Mouse (Mus musculus): Measurements from ENCODE around the gene Pcca. TPM values are rescaled to one million over a fixed set of nuclear protein-coding genes. Genes with fewer than 3 reads are reported as not detected.

Pcca gene
- polyA plus RNA-seq, 2 experiments from 2014 or later = 18.7 to 20.9 TPM

DNA sequence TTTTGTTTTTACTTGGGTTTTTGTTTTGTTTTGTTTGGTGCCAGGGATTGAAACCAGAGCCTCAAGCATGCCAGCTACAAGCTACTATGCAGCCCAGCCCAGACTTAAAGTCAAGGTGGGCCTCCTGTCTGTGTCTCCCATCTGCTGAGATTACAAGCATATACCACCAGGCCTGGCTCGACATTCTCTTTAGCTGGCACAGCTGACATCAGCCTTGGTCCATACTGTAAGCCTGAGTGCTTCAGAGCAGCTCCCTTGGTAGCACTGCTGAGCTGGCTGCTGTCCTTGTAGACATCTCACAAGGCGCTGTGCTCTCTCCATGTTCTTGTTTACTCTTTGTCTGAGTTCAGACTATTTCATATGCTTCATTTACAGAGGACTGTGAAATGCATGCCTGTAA, 302.9 kb downstream of the Pcca start:
- ATAC-seq = no peak

DNA sequence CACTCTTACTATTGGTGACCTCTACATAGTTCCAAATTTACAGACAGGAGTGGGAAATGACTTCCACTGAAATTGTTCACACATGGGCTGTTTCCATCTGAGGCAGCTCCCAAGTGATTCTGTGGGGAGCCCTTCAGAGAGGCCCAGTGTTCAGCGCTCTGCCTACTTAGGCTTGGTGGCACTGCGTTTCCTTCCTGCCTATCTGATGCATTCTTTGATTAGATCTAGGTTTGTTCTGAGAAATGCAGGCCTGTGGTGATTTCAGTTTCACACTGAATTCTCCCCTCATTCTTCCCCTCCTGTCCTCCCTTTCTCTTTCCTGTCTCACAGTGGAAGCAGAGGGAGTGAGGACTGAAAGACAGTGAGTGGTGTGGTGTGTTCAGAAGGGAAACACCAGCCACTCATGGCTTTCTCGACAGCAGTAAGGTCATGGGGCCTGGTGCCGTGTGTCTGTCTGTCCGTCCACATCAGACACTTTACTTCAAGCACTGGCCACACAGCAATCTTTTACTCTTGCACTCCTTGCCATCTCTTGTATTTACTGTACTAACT, 318.5 kb downstream of the Pcca start:
- ATAC-seq = peak; percentile 84

DNA sequence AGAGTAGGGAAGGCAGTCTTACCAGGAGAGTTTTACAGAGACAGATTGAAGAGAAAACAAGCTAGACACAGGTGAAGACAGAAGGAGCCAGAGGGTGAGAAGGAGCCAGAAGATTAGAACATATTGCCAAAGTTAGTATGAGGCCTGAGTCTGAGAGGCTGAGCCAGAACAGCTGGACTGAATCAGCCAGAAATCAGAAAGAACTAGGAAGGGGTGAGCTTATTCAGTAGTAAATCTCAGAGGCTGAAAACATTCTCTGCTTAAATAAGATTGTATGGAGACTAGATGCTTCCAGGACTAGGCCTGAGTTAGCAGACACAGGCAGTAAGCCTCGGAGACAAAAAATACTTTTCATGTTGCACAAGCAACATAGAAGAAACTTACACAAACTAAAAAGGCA, 325.7 kb downstream of the Pcca start:
- no peak for ATAC-seq

DNA sequence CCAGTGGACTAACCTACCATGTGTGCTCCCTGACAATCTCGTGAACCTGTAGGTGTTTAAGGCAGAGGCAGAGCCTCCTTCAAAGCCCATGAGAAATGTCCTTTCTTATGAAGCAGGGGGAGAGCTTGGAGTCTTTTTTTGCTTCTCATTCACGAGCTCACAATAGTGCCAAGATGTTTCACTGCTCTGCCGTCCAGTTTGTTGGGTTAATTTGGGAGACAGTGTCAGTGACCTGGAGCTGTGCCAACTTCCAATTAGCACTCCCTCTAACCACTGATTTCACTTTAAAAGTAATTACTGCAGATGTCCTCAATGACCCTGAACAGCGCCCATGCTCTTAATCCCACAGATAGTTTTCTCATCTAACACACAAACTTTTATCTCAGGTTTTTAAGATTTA, 328.5 kb downstream of the Pcca start:
- no peak for ATAC-seq

DNA sequence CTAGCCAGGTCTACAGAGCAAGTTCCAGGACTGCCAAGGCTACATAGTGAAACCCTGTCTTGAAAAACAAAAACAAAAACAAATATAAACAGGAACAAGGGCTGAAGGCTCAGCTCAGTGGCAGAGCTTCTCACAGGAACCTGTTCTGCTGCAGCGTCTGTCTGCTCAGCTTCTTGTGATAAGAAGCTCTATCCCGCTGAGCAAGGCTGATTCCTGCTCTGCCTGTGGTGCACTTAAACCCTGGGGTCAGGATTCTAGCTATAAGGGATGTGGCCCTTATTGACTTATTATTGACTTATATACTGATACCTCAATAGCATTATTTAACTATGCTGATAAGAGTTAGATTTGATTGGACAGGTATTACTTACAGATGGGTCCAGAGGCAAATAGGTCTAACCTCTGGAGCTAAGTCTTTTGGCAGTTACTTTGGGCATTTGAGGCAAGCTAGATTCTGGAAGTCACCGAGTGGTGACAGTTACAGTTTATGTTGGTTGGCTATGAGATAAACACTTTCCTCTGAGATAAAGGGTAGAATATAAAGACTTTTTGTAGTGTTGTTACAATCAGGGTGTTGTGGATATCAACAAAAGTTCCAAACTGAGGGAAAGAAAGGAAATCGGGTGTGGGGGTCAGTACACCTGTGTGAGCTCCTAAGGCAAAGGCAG, 331.5 kb downstream of the Pcca start:
- ATAC-seq = no peak

DNA sequence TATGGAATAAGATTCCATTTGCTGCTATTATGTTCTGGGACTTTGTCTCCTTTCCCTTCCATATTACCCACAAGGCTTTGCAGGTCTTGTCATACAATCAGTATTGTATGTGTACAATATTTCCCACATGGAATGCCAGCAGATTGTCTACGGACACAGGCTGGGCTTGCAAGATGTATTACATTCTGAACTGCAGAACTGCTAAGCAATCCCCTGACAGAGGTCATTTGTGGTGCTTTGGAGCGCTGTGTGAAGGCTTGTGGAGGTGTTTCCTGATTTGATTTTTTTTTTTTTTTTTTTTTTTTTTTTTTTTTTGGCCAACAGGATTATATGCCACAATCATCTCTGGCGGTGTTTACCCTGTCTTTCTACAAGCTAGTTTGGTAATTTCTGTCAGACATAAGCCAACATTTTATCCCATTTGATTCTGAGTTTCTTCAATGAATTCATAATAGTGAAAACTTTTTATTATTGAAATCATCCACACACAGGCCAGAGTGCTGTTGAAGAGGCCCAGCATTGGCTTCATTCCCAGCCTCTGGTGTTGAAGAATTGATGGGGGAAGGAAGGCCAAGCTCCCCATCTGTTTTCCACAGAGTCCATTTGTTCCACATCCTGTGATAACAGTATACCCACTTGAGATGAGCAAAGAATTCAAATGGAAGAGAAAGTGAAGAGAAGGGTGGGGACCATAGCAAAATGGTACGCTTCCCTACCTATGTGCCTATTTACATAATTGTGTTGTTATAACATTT, 333.6 kb downstream of the Pcca start:
- ATAC-seq = no peak

DNA sequence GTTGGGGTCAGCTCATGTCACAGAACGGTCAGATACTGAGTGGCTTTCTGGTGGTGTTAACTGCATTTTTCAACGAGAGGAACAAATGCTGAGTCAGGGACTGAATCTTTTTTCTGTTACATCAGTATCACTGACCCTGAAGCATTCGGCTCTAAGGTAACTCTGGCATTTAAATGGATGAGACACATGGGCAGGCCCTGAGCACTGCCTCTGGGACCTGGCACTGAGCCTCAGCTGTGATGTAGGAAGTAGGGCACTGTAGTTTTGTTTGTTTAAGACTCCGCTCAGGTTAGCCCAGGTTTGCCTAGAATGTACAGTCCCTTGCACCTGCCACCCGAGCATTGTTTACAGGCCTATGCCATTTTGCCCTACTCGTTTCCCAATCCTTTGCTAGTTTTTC, 335.7 kb downstream of the Pcca start:
- ATAC-seq = no peak

DNA sequence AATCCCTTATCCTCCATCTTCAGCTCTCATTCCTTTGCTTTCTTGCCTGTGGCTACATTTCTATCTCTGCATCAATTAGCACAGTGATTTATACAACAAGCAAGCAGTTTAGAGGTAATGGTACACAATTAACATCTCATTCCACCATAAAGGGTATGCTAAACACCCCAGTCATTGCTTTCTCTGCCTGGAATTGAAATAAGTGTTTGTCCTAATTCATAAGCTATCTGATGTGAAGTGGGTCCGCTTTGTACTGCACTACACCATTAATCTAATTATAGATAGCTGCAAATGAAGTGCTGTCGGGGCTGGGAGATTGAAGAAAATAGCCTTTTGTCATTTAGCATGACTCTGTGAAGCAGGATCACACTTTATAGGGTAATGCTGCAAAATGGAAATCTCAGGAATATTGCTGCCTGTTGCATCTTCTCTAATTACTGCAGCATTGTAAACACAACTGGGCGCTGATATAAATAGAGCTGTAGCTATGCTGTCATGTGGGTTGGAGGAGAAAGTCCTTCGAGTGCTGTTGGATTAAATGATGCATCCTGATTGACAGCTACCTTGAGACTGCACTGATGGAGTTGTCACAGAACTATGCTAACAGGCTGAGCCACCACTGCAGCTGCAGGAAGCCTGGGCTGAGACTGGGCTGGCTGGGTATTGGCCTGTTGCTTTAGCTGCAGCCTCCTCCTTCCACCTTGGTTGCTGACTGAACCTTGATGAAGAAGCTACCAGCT, 337.9 kb downstream of the Pcca start:
- ATAC-seq = no peak

DNA sequence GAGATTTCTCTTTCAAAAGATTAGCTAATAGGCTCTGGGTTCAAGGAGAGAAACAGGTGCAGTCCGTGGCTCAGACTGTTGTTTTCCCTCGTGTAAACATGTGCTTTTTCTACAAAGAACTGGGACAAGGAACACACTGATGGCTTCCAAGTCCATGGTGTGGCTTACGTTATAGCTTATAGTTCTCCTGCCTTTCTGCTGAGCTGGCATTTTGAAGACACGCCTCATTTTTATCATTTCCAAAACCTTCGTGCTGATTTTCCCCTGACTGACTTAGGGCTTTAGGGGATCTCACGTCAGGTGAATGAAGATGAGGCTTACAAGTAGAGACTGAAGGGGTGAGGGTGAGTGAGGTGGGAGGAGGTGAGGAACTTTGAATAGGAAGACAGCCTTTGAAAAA, 338.5 kb downstream of the Pcca start:
- no peak for ATAC-seq

DNA sequence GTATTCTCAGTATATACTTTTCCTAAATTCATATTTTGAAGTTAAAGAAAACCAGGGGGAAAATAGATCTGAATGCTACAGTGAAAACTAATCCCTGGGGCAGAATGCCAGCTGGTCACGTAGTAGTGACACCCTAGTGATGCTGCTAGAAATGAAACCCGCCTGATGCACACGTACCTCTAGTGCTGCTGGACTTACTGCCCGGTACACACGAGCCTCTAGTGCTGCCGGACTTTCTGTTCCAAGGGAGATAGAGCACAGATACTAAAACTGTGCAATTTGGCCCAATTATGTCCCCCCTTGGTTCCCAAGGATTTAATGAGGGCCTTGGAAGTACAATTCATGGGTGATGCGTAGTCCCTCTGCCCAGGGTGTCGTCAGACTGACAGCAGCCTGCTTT, 340.9 kb downstream of the Pcca start:
- ATAC-seq = no peak

DNA sequence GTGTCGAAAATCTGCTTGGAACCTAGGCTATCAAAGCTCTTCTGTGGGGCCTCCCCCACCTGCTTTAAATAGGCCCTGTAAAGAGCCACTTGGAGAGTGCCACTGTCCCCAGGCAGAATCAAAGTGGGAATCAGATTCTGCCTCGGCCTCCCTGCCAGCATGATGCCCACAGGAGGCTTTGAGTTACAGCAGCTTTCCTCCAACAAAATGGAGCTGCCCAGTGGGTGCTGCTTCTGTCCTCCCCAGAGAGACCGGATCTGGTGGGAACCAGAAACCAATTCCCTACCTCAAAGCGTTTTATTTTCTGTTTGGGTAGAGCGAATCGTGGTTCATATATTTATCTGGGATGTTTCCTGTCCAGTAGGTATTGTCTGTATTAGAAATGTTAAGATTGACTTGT, 341.5 kb downstream of the Pcca start:
- ATAC-seq = no peak

DNA sequence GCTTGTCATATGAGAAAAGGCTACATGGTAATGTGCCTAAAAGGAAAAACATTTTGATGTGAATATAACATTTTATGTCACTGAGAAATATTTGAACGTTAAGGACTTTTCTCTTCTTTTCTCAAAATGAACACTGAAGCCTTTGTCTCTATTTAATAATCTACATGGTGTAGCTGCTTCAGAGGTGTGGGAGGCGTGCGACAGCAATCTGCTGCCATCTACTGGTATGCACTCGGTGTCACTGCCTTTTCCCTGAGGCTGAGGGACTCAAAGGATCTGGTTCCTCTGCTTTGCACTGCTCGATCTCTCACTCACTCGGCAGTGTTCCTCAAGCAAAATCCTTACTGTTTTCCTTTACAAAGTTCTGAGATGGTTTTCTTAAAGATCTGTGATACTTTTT, 342.0 kb downstream of the Pcca start:
- peak; percentile 97 for ATAC-seq

DNA sequence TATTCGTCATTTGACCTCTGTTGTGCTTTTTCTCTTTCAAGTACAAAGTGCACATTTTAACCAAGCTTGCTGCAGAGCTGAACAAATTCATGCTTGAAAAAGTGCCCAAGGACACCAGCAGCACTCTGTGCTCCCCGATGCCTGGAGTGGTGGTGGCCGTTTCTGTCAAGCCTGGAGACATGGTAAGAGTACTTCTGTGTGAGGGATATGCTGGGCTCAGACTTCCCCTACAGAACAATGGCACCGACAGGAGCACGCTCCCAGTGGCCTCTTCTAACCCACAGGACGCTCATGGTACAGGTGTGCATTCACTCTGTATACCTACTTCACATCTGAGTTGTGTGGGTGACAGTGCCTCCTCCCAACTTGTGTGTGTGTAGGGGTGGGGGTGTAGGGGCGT, 342.6 kb downstream of the Pcca start:
- ATAC-seq = no peak

DNA sequence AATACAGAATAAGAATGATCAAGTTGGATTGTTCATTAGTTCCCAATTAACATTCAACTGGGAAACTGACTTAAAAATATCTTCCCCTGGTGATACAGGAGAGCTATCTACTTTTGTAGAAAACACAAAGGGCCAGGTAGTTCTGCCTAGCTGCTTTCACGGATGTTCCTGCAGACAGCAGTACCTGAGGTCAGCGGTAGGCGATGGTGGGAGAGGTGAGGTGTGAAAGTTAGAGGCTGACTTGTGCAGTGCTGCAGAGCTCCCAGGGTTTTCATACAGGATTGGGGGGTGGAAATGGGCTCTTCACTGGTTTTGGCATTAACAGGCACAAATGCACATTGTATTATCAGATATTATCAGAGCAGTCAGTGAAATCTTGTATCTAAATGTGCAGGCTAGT, 343.7 kb downstream of the Pcca start:
- ATAC-seq = no peak

DNA sequence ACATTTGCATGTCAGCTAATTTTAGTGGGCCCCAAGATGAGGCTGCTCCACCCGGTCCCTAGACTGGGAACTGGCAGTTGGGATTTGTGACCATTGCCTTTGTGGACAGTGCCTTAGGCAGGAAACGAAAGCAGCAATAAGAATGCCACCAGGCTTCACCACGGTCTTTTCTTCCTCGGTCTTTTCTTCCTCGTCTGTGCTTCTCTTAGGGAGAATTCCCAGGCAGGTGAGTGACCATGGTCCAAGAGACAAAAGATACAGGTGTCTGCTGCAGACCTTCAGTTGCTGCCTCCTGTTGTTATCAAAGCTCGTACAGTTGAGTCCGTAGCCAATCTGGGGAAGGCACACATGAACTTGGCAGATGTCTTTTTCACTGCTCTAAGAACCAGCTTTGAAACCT, 346.2 kb downstream of the Pcca start:
- no peak for ATAC-seq

DNA sequence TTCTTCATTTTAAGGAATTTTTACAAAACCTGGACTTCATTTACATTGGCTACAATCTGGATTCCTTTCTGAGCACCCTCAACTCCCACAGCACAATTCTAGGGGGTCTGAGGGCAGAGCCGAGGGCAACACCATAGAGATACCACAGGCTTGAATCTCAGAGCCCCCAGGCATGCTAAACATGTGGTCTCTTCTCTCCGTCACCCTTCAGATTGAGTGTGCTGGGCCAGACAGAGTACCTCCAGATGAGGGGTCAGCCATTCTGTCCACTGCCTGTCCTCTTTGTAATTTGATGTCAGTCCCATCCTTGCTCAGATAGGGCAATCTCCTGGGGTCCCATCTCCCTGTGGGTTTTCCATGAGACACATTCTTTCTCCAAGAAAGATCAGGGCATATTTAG, 347.6 kb downstream of the Pcca start:
- no peak for ATAC-seq

DNA sequence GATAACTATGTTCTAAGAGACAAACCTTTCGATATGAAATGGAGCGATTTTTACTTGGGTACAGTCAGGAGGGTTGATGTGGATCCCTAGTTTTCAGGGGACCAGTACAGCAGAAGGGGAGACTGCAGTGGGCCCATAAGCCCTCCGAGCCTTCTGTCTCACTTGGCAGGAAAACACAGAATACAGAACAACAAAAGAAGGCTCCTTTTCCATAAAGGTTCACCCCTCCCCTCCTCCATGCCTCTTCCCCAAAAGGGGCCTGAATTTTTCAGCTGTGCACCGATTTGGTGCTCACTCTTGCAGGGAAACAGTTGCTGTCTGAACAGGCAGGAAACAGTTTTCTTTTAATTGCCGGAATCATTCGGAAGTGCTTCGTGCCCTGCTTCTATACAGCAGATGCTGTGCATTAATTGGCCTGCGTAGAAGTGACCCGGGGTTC, 348.1 kb downstream of the Pcca start:
- ATAC-seq = no peak

DNA sequence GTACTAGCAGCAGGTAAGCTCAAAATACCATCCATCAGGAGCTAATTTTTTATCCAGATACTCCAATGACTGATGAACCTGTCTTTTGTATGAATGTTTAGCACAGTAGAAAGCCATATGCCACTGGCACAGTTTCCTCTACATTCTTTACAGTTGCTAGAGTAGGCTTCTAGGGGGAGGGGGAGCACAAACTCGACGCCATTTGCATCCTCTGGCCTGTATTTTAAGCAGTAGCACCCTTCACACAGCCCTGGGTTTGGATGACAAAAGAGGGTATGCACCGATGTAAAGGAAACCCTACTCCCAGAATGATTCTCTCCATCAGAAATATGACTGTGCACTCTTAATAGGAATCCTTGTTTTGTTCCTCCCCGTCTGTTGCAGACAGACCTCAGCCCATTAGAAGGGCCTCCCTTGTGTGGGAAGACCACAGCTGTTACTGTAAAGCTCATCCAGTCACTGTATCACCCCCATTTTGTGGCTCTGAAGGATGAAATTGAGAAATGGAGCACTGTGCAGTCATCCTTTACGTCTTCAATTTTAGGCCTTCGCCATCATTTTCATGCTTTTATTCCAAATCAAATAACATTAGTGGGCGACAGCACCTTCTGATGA, 348.8 kb downstream of the Pcca start:
- no peak for ATAC-seq

DNA sequence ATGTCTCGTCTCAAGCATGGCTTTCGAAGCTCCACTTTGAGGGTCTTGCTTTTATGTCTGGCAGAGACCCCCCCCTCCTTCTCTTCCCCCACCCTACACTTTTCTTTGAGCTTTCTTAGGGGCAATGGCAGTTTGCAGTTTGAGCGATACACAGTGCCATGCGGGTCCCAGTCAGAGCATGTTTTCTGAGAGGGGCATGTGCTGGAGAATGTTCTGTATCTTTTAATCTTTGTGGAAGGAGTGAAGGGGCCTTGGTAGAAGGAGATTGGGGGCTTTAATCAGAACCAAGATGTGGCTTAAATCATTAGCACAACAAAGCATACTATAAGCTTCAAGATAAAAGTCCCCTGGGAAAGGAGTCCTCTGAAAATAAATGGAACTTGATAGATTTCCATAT, 349.3 kb downstream of the Pcca start:
- no peak for ATAC-seq

DNA sequence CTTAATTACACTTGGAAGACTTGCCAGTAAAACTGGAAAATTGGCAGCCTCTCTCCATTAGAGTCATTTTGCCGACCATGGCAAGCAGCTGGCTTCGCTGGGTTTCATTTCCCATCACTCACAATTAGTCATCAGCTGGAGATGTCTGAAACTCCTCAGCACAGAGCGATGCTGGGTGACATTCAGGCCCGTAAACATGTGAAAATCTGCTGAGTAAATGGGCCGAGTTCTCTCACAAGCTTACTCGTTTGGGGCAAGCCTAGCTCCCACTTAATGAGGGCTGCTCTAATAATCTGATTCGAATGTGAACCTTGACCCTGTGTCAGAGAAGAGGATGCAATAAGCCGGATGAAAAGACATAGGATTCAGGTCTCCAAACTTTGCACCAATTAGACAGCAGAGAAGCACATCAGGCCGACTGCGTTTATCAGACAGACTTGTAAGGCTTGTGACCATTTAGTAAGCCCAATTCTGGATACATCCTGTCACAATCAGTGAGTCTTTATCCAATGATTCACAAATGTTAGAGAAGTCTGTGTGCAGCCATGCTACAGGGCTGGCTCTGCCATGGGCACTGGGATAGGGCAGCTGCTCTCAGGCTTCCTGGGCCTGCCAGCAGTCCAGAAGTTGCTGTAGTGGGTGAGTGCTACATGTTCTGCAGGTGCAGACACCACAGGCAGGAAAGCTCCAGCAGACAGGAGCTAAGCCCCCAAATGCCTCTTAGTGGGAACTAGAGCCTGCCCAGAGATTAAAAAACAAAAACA, 349.9 kb downstream of the Pcca start:
- no peak for ATAC-seq

DNA sequence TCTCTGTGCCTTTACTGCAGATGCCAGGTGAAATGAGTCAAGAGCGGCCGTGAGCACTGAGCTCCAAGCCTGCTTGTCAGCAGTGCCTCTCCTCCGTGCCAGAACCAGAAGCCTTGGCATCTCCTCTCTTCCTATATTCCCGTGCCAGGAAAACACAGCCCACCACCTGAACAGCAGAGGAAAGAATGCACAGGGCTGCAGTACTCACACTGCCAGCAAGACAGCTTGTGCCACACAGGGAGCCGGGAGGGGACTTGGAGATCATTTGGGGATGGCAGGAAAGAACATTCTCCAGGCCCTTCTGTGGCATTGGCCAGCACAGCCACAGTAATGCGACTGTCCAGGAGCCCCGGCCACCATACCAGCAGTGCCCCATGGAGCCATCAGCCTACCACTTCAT, 351.8 kb downstream of the Pcca start:
- no peak for ATAC-seq

DNA sequence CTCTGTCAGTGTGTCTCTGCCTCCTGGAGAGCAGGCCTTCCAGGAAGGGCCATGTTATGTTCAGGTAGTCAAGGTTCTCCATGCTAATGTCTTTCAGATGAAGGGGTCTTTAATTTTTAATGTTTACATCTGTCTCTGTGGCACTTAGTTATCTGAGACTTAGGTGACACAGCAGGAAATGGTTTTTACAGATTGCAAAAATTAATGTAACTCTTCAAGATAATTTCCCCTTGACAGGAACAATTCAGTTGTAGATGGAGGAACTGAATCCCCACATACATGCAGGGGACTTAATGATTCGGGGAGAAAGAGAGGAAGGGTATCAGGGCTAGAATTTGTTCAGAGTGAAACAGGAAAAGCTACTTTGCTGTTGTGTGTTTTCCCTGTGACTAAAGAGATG, 353.2 kb downstream of the Pcca start:
- ATAC-seq = no peak

Data from CD4-positive, CD25-positive, alpha-beta regulatory T cell, adult 4 months (primary cell).